Mouse (Mus musculus): ENCODE measurements at regions not wholly inside any gene's neighbourhood (a gene's known extent, or its start where the extent isn't known, plus 50 kb on each side); places are given as distances from the start of the nearest gene placed in this dataset.

DNA sequence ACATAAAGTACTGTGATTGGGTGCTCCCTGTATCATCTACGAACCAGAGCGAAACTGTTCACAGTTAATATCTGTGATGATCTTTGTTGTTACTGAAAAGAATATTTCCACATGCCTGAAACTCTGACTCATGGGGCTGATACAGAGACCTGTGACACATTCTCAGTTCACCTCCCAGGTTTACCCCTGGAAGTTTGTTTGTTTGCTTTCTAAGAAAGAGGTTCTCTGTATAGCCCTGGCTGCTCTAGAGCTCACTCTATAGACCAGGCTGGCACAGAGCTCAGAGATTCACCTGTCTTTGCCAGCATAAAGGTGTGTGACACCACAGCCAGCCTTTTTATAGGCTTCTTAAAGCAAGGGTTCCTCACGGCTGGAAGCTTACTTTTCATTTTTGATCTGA is 182.6 kb upstream of the Pgrmc2 start:
- H3K4me1 ChIP-seq (ENCODE audit: control insufficient read depth, insufficient read depth, low read length) = no peaks in the 10 kb centered on the region
- TF ChIP-seq POLR2A (IDR thresholded peaks at IDR 0.05; ENCODE audit: insufficient read depth, low read depth, low read length) (no peak), CTCF (IDR thresholded peaks at IDR 0.05; ENCODE audit: insufficient read depth, low read depth, low read length) (no peak)
- no peak overlapping the region for H3K4me3 ChIP-seq (ENCODE audit: insufficient read depth, low read depth, low read length)
- no peak overlapping the region for H3K27ac ChIP-seq (ENCODE audit: insufficient read depth, low read depth, low read length)
- 97% methylated on average over 3 of the region's 3 CpGs for WGBS

GRCm38 (mm10) chr3:41258291-41258690 is 175.4 kb upstream of the Pgrmc2 start:
- Histone ChIP-seq H3K27ac (ENCODE audit: insufficient read depth, low read depth, low read length) (no peak overlapping the region), H3K4me3 (ENCODE audit: insufficient read depth, low read depth, low read length) (no peak overlapping the region), H3K4me1 (ENCODE audit: control insufficient read depth, insufficient read depth, low read length) (no peaks in the 10 kb centered on the region)
- TF ChIP-seq CTCF (IDR thresholded peaks at IDR 0.05; ENCODE audit: insufficient read depth, low read depth, low read length) (no peak), POLR2A (IDR thresholded peaks at IDR 0.05; ENCODE audit: insufficient read depth, low read depth, low read length) (no peak)
- WGBS = 79% methylated on average over 6 of the region's 6 CpGs

DNA sequence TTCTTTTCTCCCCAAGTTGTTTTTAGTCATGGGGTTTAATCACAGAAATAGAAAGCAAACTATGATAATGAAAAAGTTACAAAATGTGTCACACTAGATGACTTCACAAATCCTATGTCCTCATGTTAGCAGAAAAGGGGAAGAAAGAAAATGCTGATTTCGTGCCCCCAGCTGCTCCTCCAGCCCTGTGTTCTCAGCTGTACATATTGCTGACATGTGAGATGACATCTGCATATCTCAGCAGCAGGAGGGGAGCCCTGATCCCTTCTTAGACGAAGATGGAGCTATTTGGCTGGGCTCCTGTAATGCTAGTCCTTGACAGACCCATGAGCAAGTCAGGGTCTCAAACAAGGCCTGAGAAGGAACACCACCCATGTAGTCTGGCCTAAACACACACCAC is 162.1 kb upstream of the Pgrmc2 start:
- WGBS = 77% methylated on average over 2 of the region's 2 CpGs
- Histone ChIP-seq H3K4me1 (ENCODE audit: control insufficient read depth, insufficient read depth, low read length) (peaks cover 3% of the 10 kb centered on the region; the same call in 1 of the 2 replicates), H3K27ac (ENCODE audit: insufficient read depth, low read depth, low read length) (no peak overlapping the region), H3K4me3 (ENCODE audit: insufficient read depth, low read depth, low read length) (no peak overlapping the region)
- TF ChIP-seq CTCF (IDR thresholded peaks at IDR 0.05; ENCODE audit: insufficient read depth, low read depth, low read length) (no peak), POLR2A (IDR thresholded peaks at IDR 0.05; ENCODE audit: insufficient read depth, low read depth, low read length) (no peak)

- no peak overlapping the region for H3K27ac ChIP-seq (ENCODE audit: insufficient read depth, low read depth, low read length)
- H3K4me1 ChIP-seq (ENCODE audit: control insufficient read depth, insufficient read depth, low read length) = peaks cover 3% of the 10 kb centered on the region; the same call in 1 of the 2 replicates
- H3K4me3 ChIP-seq (ENCODE audit: insufficient read depth, low read depth, low read length) = no peak overlapping the region
- WGBS = 89% methylated on average over 8 of the region's 8 CpGs
- TF ChIP-seq POLR2A (IDR thresholded peaks at IDR 0.05; ENCODE audit: insufficient read depth, low read depth, low read length) = no peak
- TF ChIP-seq CTCF (IDR thresholded peaks at IDR 0.05; ENCODE audit: insufficient read depth, low read depth, low read length) = no peak
These were observed 159.2 kb upstream of the Pgrmc2 start for GRCm38 (mm10) chr3:41241856-41242552.

DNA sequence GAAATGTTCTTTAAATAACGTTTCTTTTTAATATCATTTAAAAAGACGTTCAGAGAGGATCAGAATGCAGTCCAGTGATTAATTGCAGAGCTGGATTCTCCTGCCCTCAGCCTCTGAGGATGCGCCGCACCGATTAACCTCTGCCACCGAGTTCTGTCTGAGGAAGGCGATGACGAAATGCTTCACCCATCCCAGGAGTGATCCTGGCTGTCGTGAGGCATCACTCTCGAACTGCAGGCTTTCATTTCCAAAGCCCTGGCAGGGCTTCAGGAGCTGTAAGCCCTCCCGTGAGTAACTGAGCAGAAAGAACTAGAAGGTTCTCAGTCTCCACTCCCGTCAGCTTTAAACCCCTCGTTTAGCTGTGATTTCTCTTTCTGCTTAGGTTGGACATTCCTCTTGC is 157.0 kb upstream of the Pgrmc2 start:
- no peaks in the 10 kb centered on the region for H3K4me1 ChIP-seq (ENCODE audit: control insufficient read depth, insufficient read depth, low read length)

GRCm38 (mm10) chr3:41239246-41239645 is 156.4 kb upstream of the Pgrmc2 start:
- TF ChIP-seq POLR2A (IDR thresholded peaks at IDR 0.05; ENCODE audit: insufficient read depth, low read depth, low read length) = no peak
- TF ChIP-seq CTCF (IDR thresholded peaks at IDR 0.05; ENCODE audit: insufficient read depth, low read depth, low read length) = no peak

More for the DNA sequence above, 157.0 kb upstream of the Pgrmc2 start:
- 73% methylated on average over 13 of the region's 13 CpGs for whole genome bisulfite sequencing
- H3K4me3 ChIP-seq (ENCODE audit: insufficient read depth, low read depth, low read length) = no peak overlapping the region
- TF ChIP-seq POLR2A (IDR thresholded peaks at IDR 0.05; ENCODE audit: insufficient read depth, low read depth, low read length) (no peak), CTCF (IDR thresholded peaks at IDR 0.05; ENCODE audit: insufficient read depth, low read depth, low read length) (no peak)
- no peak overlapping the region for H3K27ac ChIP-seq (ENCODE audit: insufficient read depth, low read depth, low read length)

GRCm38 (mm10) chr3:41238046-41238445 is 155.2 kb upstream of the Pgrmc2 start:
- 92% methylated on average over 7 of the region's 7 CpGs for WGBS
- no peak overlapping the region for H3K27ac ChIP-seq (ENCODE audit: insufficient read depth, low read depth, low read length)
- TF ChIP-seq POLR2A (IDR thresholded peaks at IDR 0.05; ENCODE audit: insufficient read depth, low read depth, low read length) = no peak
- H3K4me3 ChIP-seq (ENCODE audit: insufficient read depth, low read depth, low read length) = no peak overlapping the region
- H3K4me1 ChIP-seq (ENCODE audit: control insufficient read depth, insufficient read depth, low read length) = no peaks in the 10 kb centered on the region

More at GRCm38 (mm10) chr3:41239246-41239645, 156.4 kb upstream of the Pgrmc2 start:
- WGBS = 90% methylated on average over 6 of the region's 6 CpGs
- H3K4me1 ChIP-seq (ENCODE audit: control insufficient read depth, insufficient read depth, low read length) = no peaks in the 10 kb centered on the region
- H3K4me3 ChIP-seq (ENCODE audit: insufficient read depth, low read depth, low read length) = no peak overlapping the region
- H3K27ac ChIP-seq (ENCODE audit: insufficient read depth, low read depth, low read length) = no peak overlapping the region

DNA sequence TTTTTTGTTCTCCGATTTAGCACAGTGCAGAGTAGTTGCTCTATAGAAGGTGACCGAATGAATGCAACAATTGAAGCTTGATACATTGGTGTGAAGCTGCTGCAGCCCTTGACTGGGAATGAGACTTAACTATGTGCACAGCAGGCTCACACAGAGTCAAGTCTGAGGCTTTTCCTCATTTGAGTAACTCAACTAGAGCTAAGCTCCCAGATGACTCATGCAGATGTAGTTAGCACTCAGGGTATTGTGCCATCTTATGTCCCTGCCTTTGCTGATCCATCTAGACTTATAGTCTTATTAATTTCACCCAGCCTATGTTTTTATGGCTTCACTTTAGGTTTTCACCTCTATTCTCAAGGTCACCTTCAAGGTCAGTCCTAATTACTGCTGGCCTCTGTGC is 152.8 kb upstream of the Pgrmc2 start:
- Histone ChIP-seq H3K4me1 (ENCODE audit: control insufficient read depth, insufficient read depth, low read length) (no peaks in the 10 kb centered on the region), H3K4me3 (ENCODE audit: insufficient read depth, low read depth, low read length) (no peak overlapping the region), H3K27ac (ENCODE audit: insufficient read depth, low read depth, low read length) (no peak overlapping the region)
- TF ChIP-seq POLR2A (IDR thresholded peaks at IDR 0.05; ENCODE audit: insufficient read depth, low read depth, low read length) (no peak), CTCF (IDR thresholded peaks at IDR 0.05; ENCODE audit: insufficient read depth, low read depth, low read length) (no peak)
- WGBS = 95% methylated on average over 2 of the region's 2 CpGs

- Histone ChIP-seq H3K4me3 (ENCODE audit: insufficient read depth, low read depth, low read length) (no peak overlapping the region), H3K27ac (ENCODE audit: insufficient read depth, low read depth, low read length) (no peak overlapping the region), H3K4me1 (ENCODE audit: control insufficient read depth, insufficient read depth, low read length) (no peaks in the 10 kb centered on the region)
- TF ChIP-seq CTCF (IDR thresholded peaks at IDR 0.05; ENCODE audit: insufficient read depth, low read depth, low read length) = no peak
- TF ChIP-seq POLR2A (IDR thresholded peaks at IDR 0.05; ENCODE audit: insufficient read depth, low read depth, low read length) = no peak
- WGBS = 81% methylated on average over 9 of the region's 9 CpGs
These were observed 152.1 kb upstream of the Pgrmc2 start for GRCm38 (mm10) chr3:41234994-41235393.
